Mouse (Mus musculus) neutrophil, adult 59 days (primary cell): ENCODE results near the gene Rpl24. TPM values are rescaled to one million over a fixed set of nuclear protein-coding genes. Genes with fewer than 3 reads are reported as not detected.

Source experiments
- total RNA-seq, 2 experiments: library from RNA; stranded (reverse); gene quantifications; 1 replicate in 1 of 2; 2 replicates in 1 of 2; pipeline ENCODE4 v1.2.4; 2023

Gene Rpl24
- total RNA-seq = 100 to 1,000 TPM; 359 to 376 TPM

DNA sequence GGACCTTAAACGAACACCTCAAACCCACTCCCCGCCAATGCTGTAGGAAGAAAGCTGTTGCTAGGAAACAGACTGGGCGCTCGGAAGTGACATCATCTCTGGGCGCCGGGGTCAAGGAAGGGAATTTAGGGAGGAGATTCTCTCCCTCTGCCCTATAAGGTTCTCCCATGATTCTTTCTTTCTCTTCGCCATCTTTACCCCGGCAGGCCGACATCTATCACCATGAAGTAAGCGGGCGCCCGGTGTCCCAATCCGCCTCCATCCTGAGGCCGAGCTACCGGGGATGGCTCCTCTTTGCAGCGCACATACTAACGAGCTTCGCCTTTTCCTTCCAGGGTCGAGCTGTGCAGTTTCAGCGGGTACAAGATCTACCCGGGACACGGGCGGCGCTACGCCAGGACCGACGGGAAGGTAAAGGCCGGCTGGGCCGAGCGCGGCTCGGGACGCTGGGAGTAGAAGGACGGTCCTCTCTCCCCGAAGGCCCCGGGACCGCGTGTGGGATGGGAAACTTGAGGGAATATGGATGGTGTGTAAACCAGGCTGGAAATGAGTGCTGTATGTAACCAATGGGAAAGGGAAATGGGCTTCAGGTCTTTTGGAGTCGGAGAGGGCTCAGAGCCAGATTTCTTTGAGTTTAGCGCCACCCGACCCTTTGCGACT is at the start of gene Rpl24:
TSS of gene Rpl24 (plus strand) at position 64 of the 660 bp plus-strand sequence.

DNA sequence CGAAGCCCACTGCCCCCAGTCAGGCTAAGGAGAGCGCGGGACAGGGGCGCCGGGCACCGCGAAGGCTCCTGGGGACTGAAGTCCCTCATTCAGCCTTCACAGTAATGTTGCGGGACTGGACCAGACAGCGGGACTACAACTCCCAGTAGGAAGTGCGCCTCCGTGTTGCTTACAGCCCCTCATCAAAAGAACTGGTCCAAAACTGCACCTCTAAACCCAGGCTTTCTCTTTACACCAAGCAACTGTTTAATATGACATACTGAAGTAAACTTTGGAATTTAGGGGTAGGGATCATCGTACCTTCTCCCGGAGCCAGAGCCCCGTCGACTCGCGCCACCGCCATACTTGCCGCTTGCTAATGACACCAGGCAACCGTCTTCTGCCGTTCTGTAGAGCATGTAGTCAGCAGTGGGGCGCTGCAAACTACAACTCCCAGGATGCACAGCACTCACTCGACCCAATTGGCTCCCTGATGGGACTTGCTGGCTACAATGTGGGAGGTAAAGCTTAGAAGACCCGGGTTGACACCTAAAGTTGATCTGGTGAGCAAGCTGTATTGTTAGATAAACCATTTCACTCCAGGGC is 31.5 kb upstream of the Rpl24 start, which contains the start of gene Cep97:
TSS of gene Cep97 (minus strand) at position 403 of the 585 bp plus-strand sequence.

DNA sequence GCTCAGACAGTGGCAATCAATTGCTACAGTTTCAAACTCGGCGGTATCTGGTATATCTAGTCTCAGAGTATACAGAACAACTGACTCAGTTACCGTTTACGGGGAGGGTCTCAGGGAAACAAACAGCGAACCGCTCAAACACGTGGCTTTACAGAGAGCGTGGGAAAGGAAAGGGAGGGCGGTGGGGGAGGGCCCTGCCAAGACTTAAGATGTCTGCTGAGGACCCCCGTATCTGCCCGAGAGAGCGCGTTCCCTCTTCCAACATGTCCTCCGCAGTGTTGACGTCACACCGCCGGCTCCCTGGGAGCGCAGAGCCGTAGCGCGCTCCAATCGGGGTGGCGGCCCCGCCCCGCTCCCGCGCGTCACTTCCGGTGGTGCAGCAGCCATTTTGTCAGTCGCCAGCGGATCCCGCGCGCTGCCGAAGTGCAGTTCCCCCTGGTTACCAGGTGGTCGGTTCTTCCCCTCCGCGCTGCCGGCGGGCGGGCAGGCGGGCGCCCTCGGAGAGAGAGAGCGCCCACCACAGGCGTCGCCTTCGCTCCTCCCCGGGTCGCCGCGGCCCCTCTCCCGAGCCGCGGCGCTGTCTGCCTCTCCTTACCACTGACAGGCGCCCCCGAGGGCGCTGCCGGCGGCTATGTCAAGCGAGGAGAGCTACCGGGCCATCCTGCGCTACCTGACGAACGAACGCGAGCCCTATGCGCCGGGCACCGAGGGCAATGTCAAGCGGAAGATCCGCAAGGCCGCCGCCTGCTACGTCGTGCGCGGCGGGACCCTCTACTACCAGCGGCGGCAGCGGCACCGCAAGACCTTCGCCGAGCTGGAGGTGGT is 7.6 kb downstream of the Rpl24 start, which contains the start of gene Zbtb11:
TSS of gene Zbtb11 (plus strand) at position 453 of the 825 bp plus-strand sequence.

Other genes with a start within 250 kb of the Rpl24 start
- gene Nfkbiz, start 127.4 kb upstream of the Rpl24 start, total RNA-seq = 100 to 1,000 TPM; 280 to 331 TPM
- gene Nxpe3, start 71.0 kb upstream of the Rpl24 start, total RNA-seq = 1 to 10 TPM; 2.5 to 3.3 TPM
- gene Cep97, start 31.4 kb upstream of the Rpl24 start, total RNA-seq = 1 to 10 TPM; 3.6 to 3.7 TPM
- gene Zbtb11, start 7.6 kb downstream of the Rpl24 start, total RNA-seq = 10 to 100 TPM; 28.1 to 29.4 TPM
- 10 to 100 TPM; 74.8 to 88.1 TPM for gene Pcnp, start 63.5 kb downstream of the Rpl24 start, total RNA-seq
- gene Trmt10c, start 71.5 kb downstream of the Rpl24 start, total RNA-seq = 1 to 10 TPM; 4.6 to 6.6 TPM
- 10 to 100 TPM; 48.9 to 56.1 TPM for gene Senp7, start 82.1 kb downstream of the Rpl24 start, total RNA-seq
- gene Impg2, start 238.0 kb downstream of the Rpl24 start, total RNA-seq = under 1 TPM; 0.62 to 0.67 TPM